Mouse (Mus musculus): Measurements from ENCODE around the gene Ifitm7. TPM values are rescaled to one million over a fixed set of nuclear protein-coding genes. Genes with fewer than 3 reads are reported as not detected.
"Not testable (repeated sequence)": the region's sequence is repeated elsewhere in the genome, so short reads cannot be mapped to it uniquely, and the experiment has no call there.

Ifitm7 gene
- total RNA-seq, 2 experiments from 2014 or later: not detected

- not testable (repeated sequence) for DNase-seq (ENCODE audit: low spot score in 2 of 2)
Measured at GRCm38 (mm10) chr16:13981726-13982125, 5.0 kb downstream of the Ifitm7 start.

- DNase-seq (ENCODE audit: low spot score in 2 of 2): not testable (repeated sequence)
Measured at GRCm38 (mm10) chr16:13977026-13977425, 9.7 kb downstream of the Ifitm7 start.

GRCm38 (mm10) chr16:13976358-13976896 is 10.3 kb downstream of the Ifitm7 start:
- not testable (repeated sequence) for DNase-seq (ENCODE audit: low spot score in 2 of 2)

- DNase-seq (ENCODE audit: low spot score in 2 of 2): no peak
Measured at GRCm38 (mm10) chr16:13972051-13972450, 14.6 kb downstream of the Ifitm7 start.

DNA sequence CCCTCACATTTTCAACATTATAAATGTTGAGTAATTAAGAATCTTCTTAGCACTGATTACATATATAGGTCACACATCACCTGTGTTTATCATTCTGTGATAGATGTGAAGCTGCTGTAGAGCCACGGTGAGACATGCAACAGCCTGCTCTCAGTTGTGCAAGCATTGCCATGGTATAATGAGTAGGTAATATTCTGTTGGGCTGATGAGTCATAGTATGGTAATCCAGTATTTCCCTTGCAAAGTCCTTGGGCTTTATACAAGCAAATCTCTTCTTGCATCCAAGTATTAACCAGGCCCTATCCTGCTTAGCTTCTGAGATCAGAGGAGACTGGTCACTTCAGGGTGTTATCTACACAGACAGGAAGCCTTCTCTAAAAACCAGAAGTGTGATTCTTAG is 17.6 kb downstream of the Ifitm7 start:
- no peak for DNase-seq (ENCODE audit: low spot score in 2 of 2)

DNA sequence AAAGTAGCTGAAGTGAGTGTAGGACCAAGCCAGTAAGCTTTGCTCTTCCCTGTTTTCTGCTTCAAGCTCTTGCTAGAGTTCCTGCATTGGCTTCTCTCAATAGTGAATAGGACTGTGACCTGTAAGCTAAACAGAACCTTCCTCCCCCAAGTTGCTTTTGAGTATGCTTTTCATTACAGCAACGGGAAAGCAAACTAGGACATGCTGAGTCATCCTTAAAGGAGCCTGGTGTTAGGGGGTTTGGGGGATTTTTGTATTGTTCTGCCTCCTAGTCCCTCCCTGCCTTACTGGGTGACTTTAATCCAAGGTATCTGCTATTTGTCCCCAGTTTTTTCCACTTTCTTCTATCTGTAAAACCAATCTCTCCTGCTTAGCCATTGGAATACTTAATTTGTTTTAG is 24.6 kb downstream of the Ifitm7 start:
- DNase-seq (ENCODE audit: low spot score in 2 of 2): no peak

DNA sequence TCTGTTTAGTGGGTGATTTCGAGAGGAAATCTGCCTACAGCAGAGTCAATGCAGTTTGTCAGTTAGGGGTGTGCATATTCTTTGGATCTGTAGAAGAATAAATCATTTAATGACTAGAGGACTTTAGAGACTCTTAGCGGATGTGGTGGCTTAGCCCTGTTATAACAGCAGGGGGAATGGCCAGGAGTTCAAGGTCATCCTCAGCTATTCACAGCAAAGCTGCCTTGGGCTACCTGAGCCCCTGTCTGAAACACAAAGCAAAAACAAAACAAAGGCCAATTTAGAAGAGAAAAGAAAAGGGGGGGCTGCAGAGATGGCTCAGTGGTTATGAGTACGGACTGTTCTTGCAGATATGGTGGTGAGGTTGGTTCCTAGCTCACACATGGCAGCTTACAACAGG is 35.4 kb downstream of the Ifitm7 start:
- no peak for DNase-seq (ENCODE audit: low spot score in 2 of 2)

DNA sequence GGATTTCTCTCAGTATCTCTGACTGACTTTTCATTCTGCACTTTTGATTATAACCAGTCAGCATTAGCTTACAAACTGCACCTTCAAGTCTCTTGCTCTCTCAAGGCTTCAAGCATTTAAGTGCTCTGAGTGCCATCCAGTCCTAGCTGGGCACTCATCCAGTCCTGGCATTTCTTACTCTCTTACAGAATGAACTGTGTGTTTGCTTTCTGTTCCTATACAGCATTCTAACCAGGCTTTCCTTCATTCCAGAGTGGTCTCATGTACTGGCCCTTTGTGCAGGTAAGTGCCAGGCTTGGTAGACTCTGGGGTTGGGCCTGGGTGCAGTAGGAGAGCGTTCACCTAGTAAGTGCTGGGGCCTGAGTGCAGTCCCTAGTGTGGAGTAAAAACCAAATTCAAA is 40.4 kb downstream of the Ifitm7 start:
- no peak for DNase-seq (ENCODE audit: low spot score in 2 of 2)

GRCm38 (mm10) chr16:13945153-13945552 is 41.5 kb downstream of the Ifitm7 start:
- DNase-seq (ENCODE audit: low spot score in 2 of 2): no peak

- DNase-seq (ENCODE audit: low spot score in 2 of 2): no peak
Measured at GRCm38 (mm10) chr16:13944752-13945151, 41.9 kb downstream of the Ifitm7 start.

- no peak for DNase-seq (ENCODE audit: low spot score in 2 of 2)
Measured at GRCm38 (mm10) chr16:13944178-13944577, 42.5 kb downstream of the Ifitm7 start.

DNA sequence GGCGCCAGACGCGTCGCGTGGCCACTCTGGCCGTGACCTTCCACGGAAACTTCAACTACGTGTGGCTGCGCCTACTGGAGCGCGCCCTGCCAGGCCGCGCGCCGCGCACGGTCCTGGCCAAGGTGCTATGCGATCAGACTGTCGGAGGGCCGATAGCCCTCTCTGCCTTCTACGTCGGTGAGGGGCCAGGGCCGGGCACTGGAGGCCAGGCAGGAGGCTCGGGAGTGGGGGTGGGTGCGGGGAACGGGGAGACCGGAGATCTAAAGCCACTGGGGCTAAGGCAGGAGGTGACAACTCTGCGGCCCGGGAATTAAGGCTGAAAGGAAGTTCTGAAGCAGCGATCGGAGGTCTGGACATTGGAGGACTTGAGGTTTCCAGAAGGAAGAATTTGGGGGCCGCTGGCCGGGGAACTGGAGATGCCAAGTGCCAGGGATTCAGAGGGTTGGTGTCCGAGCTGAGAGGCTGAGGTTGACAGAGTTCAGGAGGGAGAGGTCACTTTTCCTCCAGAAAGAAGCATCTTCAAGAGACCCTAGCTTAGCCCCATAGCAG is 45.8 kb downstream of the Ifitm7 start:
- DNase-seq (ENCODE audit: low spot score in 2 of 2): peak in 1 of 2 experiments; percentile 16

- DNase-seq (ENCODE audit: low spot score in 2 of 2): peak; percentile 14 to 21
Measured at GRCm38 (mm10) chr16:13940139-13940846, 46.4 kb downstream of the Ifitm7 start.

Other genes starting within 250 kb of the Ifitm7 start
- 10 to 100 TPM; 27.2 to 32.1 TPM for gene Rrn3, start 206.2 kb downstream of the Ifitm7 start, total RNA-seq (2021)
- gene Ntan1, start 168.0 kb downstream of the Ifitm7 start, total RNA-seq (2021): 10 to 100 TPM; 66.6 to 72.3 TPM
- gene Pdxdc1, start 83.8 kb downstream of the Ifitm7 start, total RNA-seq (2021): 10 to 100 TPM; 57.9 to 73.5 TPM
- gene Mpv17l, start 83.7 kb downstream of the Ifitm7 start, total RNA-seq (2021): 1 to 10 TPM; 1.9 to 3.5 TPM
- gene 2900011O08Rik, start 284 bp downstream of the Ifitm7 start, total RNA-seq (2021): under 1 TPM; 0.20 to 0.36 TPM
- gene Nde1, start 176.4 kb upstream of the Ifitm7 start, total RNA-seq (2021): 10 to 100 TPM; 39.2 to 40.0 TPM
- 10 to 100 TPM; 29.4 to 32.0 TPM for gene Marf1, start 176.5 kb upstream of the Ifitm7 start, total RNA-seq (2021)